Mouse (Mus musculus): ENCODE results near the gene Fbxo47. TPM values are rescaled to one million over a fixed set of nuclear protein-coding genes. Genes with fewer than 3 reads are reported as not detected.

Fbxo47 gene
- under 1 TPM; 0.41 to 0.50 TPM for total RNA-seq (2021)
- long read RNA-seq, experiment 1, partial matches to known transcripts: 0 of 6 reads
- long read RNA-seq, experiment 1, other reads (novel, unspliced or antisense): 6 of 6 reads
- long read RNA-seq, experiment 2, partial matches to known transcripts: 0 of 9 reads
- long read RNA-seq, experiment 2, other reads (novel, unspliced or antisense): 9 of 9 reads

GRCm38 (mm10) chr11:97883918-97884600 is at the start of gene Fbxo47:
Gene Fbxo47 (minus strand): TSS chr11:97884154.
- peak; percentile 96 to 97 for DNase-seq (ENCODE audit: low spot score in 2 of 2)

- DNase-seq (ENCODE audit: low spot score in 2 of 2): no peak
Measured at GRCm38 (mm10) chr11:97933553-97933952, 49.6 kb upstream of the Fbxo47 start.

- DNase-seq (ENCODE audit: low spot score in 2 of 2): no peak
Measured at GRCm38 (mm10) chr11:97928905-97929304, 45.0 kb upstream of the Fbxo47 start.

- no peak for DNase-seq (ENCODE audit: low spot score in 2 of 2)
Measured at GRCm38 (mm10) chr11:97924217-97924616, 40.3 kb upstream of the Fbxo47 start.

GRCm38 (mm10) chr11:97923639-97924038 is 39.7 kb upstream of the Fbxo47 start:
- no peak for DNase-seq (ENCODE audit: low spot score in 2 of 2)

GRCm38 (mm10) chr11:97915974-97916503 is 32.1 kb upstream of the Fbxo47 start:
- no peak for DNase-seq (ENCODE audit: low spot score in 2 of 2)

GRCm38 (mm10) chr11:97915471-97915870 is 31.5 kb upstream of the Fbxo47 start:
- DNase-seq (ENCODE audit: low spot score in 2 of 2): no peak

GRCm38 (mm10) chr11:97913111-97913510 is 29.2 kb upstream of the Fbxo47 start:
- no peak for DNase-seq (ENCODE audit: low spot score in 2 of 2)

GRCm38 (mm10) chr11:97908634-97909348 is 24.8 kb upstream of the Fbxo47 start:
- no peak for DNase-seq (ENCODE audit: low spot score in 2 of 2)

- no peak for DNase-seq (ENCODE audit: low spot score in 2 of 2)
Measured at GRCm38 (mm10) chr11:97907935-97908334, 24.0 kb upstream of the Fbxo47 start.

GRCm38 (mm10) chr11:97906905-97907304 is 23.0 kb upstream of the Fbxo47 start:
- no peak for DNase-seq (ENCODE audit: low spot score in 2 of 2)

GRCm38 (mm10) chr11:97905941-97906340 is 22.0 kb upstream of the Fbxo47 start:
- no peak for DNase-seq (ENCODE audit: low spot score in 2 of 2)

GRCm38 (mm10) chr11:97905540-97905939 is 21.6 kb upstream of the Fbxo47 start:
- no peak for DNase-seq (ENCODE audit: low spot score in 2 of 2)

- no peak for DNase-seq (ENCODE audit: low spot score in 2 of 2)
Measured at GRCm38 (mm10) chr11:97904801-97905200, 20.8 kb upstream of the Fbxo47 start.

GRCm38 (mm10) chr11:97901806-97902205 is 17.9 kb upstream of the Fbxo47 start:
- DNase-seq (ENCODE audit: low spot score in 2 of 2): no peak

- peak; percentile 87 to 94 for DNase-seq (ENCODE audit: low spot score in 2 of 2)
Measured at GRCm38 (mm10) chr11:97899822-97900221, 15.9 kb upstream of the Fbxo47 start.

GRCm38 (mm10) chr11:97897568-97898185 is 13.7 kb upstream of the Fbxo47 start:
- no peak for DNase-seq (ENCODE audit: low spot score in 2 of 2)

GRCm38 (mm10) chr11:97896655-97897054 is 12.7 kb upstream of the Fbxo47 start:
- DNase-seq (ENCODE audit: low spot score in 2 of 2): no peak

- DNase-seq (ENCODE audit: low spot score in 2 of 2): no peak
Measured at GRCm38 (mm10) chr11:97891821-97892220, 7.9 kb upstream of the Fbxo47 start.

GRCm38 (mm10) chr11:97885296-97885915 is 1.5 kb upstream of the Fbxo47 start:
- no peak for DNase-seq (ENCODE audit: low spot score in 2 of 2)

- no peak for DNase-seq (ENCODE audit: low spot score in 2 of 2)
Measured at GRCm38 (mm10) chr11:97884601-97885185, 739 bp upstream of the Fbxo47 start.
